Mouse (Mus musculus): ENCODE results near the gene Ing3.

Gene Ing3

DNA sequence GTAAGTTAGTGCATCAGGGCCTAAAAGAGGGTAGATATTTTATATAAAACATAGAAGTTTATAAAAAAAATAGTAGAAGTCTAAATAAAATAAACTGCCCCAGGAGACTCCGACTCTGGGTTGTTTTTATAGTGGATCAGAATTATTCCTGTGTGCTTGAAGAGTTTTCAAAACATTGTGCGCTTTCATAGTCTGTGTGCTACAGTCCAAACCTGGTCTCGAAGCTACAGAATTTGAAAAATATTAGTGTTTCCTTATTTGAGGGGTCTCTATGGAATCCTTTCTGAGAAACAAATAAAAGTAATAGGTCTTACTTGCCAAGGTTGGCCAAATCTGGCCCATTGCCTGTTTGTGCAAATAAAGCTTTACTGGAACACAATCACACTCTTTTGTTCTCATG is 71.9 kb downstream of the Ing3 start:
- DNase-seq (ENCODE audit: low spot score in 2 of 2), result no peak

DNA sequence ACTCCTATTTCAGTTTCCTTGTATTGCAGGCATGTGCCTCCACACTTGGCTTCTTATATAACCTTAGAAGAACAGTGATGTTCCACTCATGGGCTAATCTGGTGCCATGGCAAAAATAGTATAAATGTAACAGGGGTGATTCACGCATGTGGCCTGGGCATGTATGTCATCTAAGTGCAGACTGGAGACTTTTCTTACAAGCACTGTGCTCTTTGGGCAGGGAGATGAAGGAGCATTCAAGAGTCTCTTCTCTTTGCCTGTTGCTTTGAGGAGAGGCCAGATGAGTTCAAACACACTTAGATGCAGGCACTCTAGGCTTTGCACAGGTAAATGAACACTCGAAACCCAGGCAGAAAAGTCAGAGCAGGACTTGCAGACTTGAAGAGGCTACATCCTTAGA is 74.8 kb downstream of the Ing3 start:
- no peak for DNase-seq (ENCODE audit: low spot score in 2 of 2)
